Mouse (Mus musculus) gastrocnemius, adult 2 months (tissue): ENCODE data around the gene Olfr1504. TPM values are rescaled to one million over a fixed set of nuclear protein-coding genes. Genes with fewer than 3 reads are reported as not detected.
"Not testable (repeated sequence)": the region's sequence is repeated elsewhere in the genome, so short reads cannot be mapped to it uniquely, and the experiment has no call there.

Experiments used
- DNase-seq: peaks from one replicate; pipeline ENCODE4 v3.0.0; 2022
- H3K27ac ChIP-seq: fragments of 200-600 bp; 2 replicates; pipeline ENCODE4 v1.8.1; 2022; ENCODE audit warnings: mild to moderate bottlenecking
- H3K4me3 ChIP-seq: fragments of 200-600 bp; 2 replicates; pipeline ENCODE4 v1.8.1; 2022; ENCODE audit warnings: mild to moderate bottlenecking, moderate library complexity
- CTCF ChIP-seq: fragments of 200-600 bp; IDR thresholded peaks from 2 replicates; pipeline ENCODE4 v1.8.1; 2022; ENCODE audit warnings: antibody characterized with exemption, mild to moderate bottlenecking, moderate library complexity
- intact Hi-C: fragments of 180-260 bp; cut with DNase I; formaldehyde crosslinking; loops from one replicate; pipeline ENCODE4 v1.15.1; 2025
- long read RNA-seq, 2 experiments: library from polyadenylated mRNA; stranded (forward); transcript quantifications; one replicate each; pipeline ENCODE4 v2.0.0; 2021
- total RNA-seq, 2 experiments: library from RNA; stranded (reverse); gene quantifications; 2 replicates each; pipeline ENCODE4 v1.2.3; 2021

The Olfr1504 gene
- total RNA-seq = not detected
- long read RNA-seq, experiment 1 = 0 reads
- long read RNA-seq, experiment 2 = 0 reads

DNA sequence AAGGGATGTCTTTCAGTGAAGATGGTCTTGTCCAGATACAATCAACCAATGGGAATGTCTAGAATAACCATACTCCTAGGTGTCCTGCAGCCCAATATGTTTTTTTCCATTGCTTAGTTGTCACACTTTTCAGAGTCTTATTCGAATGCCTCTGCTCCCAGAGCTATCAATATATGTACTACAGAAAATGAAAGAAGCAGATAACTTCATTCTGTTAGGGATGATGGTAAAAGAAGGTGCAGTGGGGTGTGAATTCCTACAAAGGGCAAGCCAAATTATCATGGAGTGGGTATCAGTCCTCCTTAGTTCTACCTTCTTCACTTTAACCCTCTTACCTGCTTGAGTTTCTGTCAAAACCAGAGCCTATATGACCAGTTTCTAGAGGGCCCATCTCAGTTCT lies at the start of gene Olfr1504:
TSS of gene Olfr1504 (minus strand) at position 101 of the 400 bp plus-strand sequence.
- Histone ChIP-seq H3K27ac (no peak within 1 kb of the TSS), H3K4me3 (no peak within 1 kb of the TSS)
- no peak for DNase-seq
- no peak for TF ChIP-seq CTCF
- intact Hi-C loops = loop anchor here (10.0 kb wide), 1 partner anchor 53 kb away; no protein-coding TSS in a partner anchor

DNA sequence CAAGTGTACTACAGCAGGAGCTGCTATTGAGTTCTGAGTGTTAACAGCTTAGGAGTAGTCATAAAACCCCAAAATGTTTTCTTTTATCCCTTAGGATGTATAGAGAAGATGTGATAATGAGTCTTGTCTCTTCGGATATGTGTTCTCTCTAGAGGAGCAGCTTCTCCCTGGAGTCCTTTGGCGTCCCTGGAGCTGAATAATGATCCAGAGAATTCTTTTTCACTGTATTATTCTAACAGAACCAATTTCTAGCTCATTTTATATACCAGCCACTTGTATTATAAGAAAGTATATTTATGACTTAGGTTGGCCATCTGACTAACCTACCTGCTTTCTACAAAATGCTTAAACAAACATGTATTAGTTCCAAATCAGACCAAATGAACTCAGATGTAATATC lies 15.5 kb upstream of the Olfr1504 start, which contains the start of gene Olfr1505:
TSS of gene Olfr1505 (plus strand) at position 301 of the 400 bp plus-strand sequence.
- H3K4me3 ChIP-seq = no peak within 1 kb of the TSS
- TF ChIP-seq CTCF = no peak
- no peak for DNase-seq
- intact Hi-C loops = no loop called here
- no peak within 1 kb of the TSS for H3K27ac ChIP-seq

GRCm38 (mm10) chr19:13861495-13861894 lies 36.2 kb downstream of the Olfr1504 start, which contains the start of gene Olfr1502:
Olfr1502 (plus strand) TSS chr19:13861795.
- TF ChIP-seq CTCF = no peak
- H3K27ac ChIP-seq = no peak within 1 kb of the TSS
- DNase-seq = no peak
- intact Hi-C loops = no loop called here
- no peak within 1 kb of the TSS for H3K4me3 ChIP-seq

DNA sequence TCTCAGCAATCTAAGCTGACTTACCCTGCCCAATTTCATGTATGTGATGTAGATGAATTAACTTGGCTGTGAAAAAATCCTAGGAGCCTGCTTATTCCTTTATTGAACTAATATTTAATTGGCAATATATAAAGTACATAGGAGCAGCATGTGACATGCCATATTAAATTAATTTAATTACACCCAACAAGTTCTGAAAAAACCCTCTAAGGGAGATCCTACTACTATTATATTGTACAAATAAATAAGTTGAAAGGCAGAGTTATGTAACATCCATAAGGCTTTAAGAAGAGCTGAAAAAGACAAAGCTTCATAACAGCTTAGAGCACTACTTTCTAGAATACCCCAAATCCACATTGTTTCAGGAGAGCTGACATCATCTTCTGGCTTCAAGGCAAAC lies 47.1 kb downstream of the Olfr1504 start, which contains the start of gene Olfr1501:
TSS of gene Olfr1501 (minus strand) at position 101 of the 400 bp plus-strand sequence.
- DNase-seq, H3K4me3 ChIP-seq, H3K27ac ChIP-seq, intact Hi-C loops: not testable (repeated sequence)

Other genes starting within 250 kb of the Olfr1504 start
- gene Olfr1490, start 246.8 kb downstream of the Olfr1504 start, total RNA-seq = not detected
- gene Olfr1491, start 200.7 kb downstream of the Olfr1504 start, total RNA-seq = not detected
- gene Olfr1493-ps1, start 174.7 kb downstream of the Olfr1504 start, total RNA-seq = not detected
- gene Olfr1494, start 158.2 kb downstream of the Olfr1504 start, total RNA-seq = not detected
- gene Olfr1495, start 133.3 kb downstream of the Olfr1504 start, total RNA-seq = not detected
- gene Olfr1496, start 120.0 kb downstream of the Olfr1504 start, total RNA-seq = not detected
- gene Olfr1497, start 99.7 kb downstream of the Olfr1504 start, total RNA-seq = not detected
- not detected for gene Olfr1499, start 78.5 kb downstream of the Olfr1504 start, total RNA-seq
- gene Olfr1500, start 67.4 kb downstream of the Olfr1504 start, total RNA-seq = not detected
- gene Olfr1501, start 47.2 kb downstream of the Olfr1504 start, total RNA-seq = not detected
- gene Olfr1502, start 36.1 kb downstream of the Olfr1504 start, total RNA-seq = not detected
- not detected for gene Olfr1505, start 15.6 kb upstream of the Olfr1504 start, total RNA-seq